Mouse (Mus musculus): ENCODE results near the gene Trit1. TPM values are rescaled to one million over a fixed set of nuclear protein-coding genes. Genes with fewer than 3 reads are reported as not detected.

Gene Trit1
- total RNA-seq (2014; rRNA removed) (16.2 and 19.7 TPM in 2 replicates), polyA plus RNA-seq (2015; fragmentation: Nextera tagmentation; extraction: Ambion mirVana) (17.3 and 18.5 TPM in 2 replicates)

- Histone ChIP-seq H3K36me3 (ENCODE audit: insufficient read depth, low read length) (no peaks in the 10 kb centered on the region), H3K4me2 (ENCODE audit: low read depth, low read length, poor library complexity, severe bottlenecking) (peak within 1 kb of the TSS; percentile 79), H3K4me1 (ENCODE audit: insufficient read depth, low read length) (peaks cover 33% of the 10 kb centered on the region), H3K9ac (replicated peaks; ENCODE audit: low read length, poor library complexity, severe bottlenecking) (peak within 1 kb of the TSS; percentile 95), H3K4me3 (ENCODE audit: low read depth, low read length) (peak within 1 kb of the TSS; percentile 90), H3K27ac (ENCODE audit: low read depth, low read length) (peak within 1 kb of the TSS; percentile 97), H3K27me3 (ENCODE audit: insufficient read depth, low read length) (no peaks in the 10 kb centered on the region), H3K9me3 (ENCODE audit: low read length) (no peaks in the 10 kb centered on the region)
- WGBS = under 1% methylated on average over 34 of the region's 34 CpGs
- ATAC-seq (ENCODE audit: low FRiP score) (peak; percentile 85), DNase-seq (ENCODE audit: low spot score) (peak; percentile 98)
- TF ChIP-seq CTCF (IDR thresholded peaks at IDR 0.05) = no peak
Observed at GRCm38 (mm10) chr4:123016451-123016957, at the start of gene Trit1. Gene Trit1, plus strand, starts transcription at chr4:123016597.

GRCm38 (mm10) chr4:122968106-122968505 is 48.3 kb upstream of the Trit1 start:
- DNase-seq (ENCODE audit: low spot score) (no peak), ATAC-seq (ENCODE audit: low FRiP score) (no peak)
- Histone ChIP-seq H3K4me1 (ENCODE audit: insufficient read depth, low read length) (no peaks in the 10 kb centered on the region), H3K9me3 (ENCODE audit: low read length) (no peaks in the 10 kb centered on the region), H3K9ac (replicated peaks; ENCODE audit: low read length, poor library complexity, severe bottlenecking) (no peak overlapping the region), H3K27me3 (ENCODE audit: insufficient read depth, low read length) (no peaks in the 10 kb centered on the region), H3K4me2 (ENCODE audit: low read depth, low read length, poor library complexity, severe bottlenecking) (no peak overlapping the region), H3K4me3 (ENCODE audit: low read depth, low read length) (no peak overlapping the region), H3K27ac (ENCODE audit: low read depth, low read length) (no peak overlapping the region), H3K36me3 (ENCODE audit: insufficient read depth, low read length) (no peaks in the 10 kb centered on the region)
- 78% methylated on average over 4 of the region's 4 CpGs for WGBS
- TF ChIP-seq CTCF (IDR thresholded peaks at IDR 0.05) = no peak

- H3K9ac ChIP-seq (replicated peaks; ENCODE audit: low read length, poor library complexity, severe bottlenecking) = no peak overlapping the region
- H3K4me1 ChIP-seq (ENCODE audit: insufficient read depth, low read length) = no peaks in the 10 kb centered on the region
- H3K4me3 ChIP-seq (ENCODE audit: low read depth, low read length) = no peak overlapping the region
- no peak for DNase-seq (ENCODE audit: low spot score)
- H3K36me3 ChIP-seq (ENCODE audit: insufficient read depth, low read length) = no peaks in the 10 kb centered on the region
- TF ChIP-seq CTCF (IDR thresholded peaks at IDR 0.05) = no peak
- no peak overlapping the region for H3K27ac ChIP-seq (ENCODE audit: low read depth, low read length)
- H3K9me3 ChIP-seq (ENCODE audit: low read length) = no peaks in the 10 kb centered on the region
- no peaks in the 10 kb centered on the region for H3K27me3 ChIP-seq (ENCODE audit: insufficient read depth, low read length)
- no peak for ATAC-seq (ENCODE audit: low FRiP score)
- WGBS = 85% methylated on average over 4 of the region's 4 CpGs
- no peak overlapping the region for H3K4me2 ChIP-seq (ENCODE audit: low read depth, low read length, poor library complexity, severe bottlenecking)
Observed at GRCm38 (mm10) chr4:122971191-122971590, 45.2 kb upstream of the Trit1 start.

GRCm38 (mm10) chr4:122971646-122972045 is 44.8 kb upstream of the Trit1 start:
- Histone ChIP-seq H3K9ac (replicated peaks; ENCODE audit: low read length, poor library complexity, severe bottlenecking) (no peak overlapping the region), H3K4me1 (ENCODE audit: insufficient read depth, low read length) (no peaks in the 10 kb centered on the region), H3K27me3 (ENCODE audit: insufficient read depth, low read length) (no peaks in the 10 kb centered on the region), H3K4me3 (ENCODE audit: low read depth, low read length) (no peak overlapping the region), H3K27ac (ENCODE audit: low read depth, low read length) (no peak overlapping the region), H3K36me3 (ENCODE audit: insufficient read depth, low read length) (no peaks in the 10 kb centered on the region), H3K9me3 (ENCODE audit: low read length) (no peaks in the 10 kb centered on the region), H3K4me2 (ENCODE audit: low read depth, low read length, poor library complexity, severe bottlenecking) (no peak overlapping the region)
- 86% methylated on average over 4 of the region's 4 CpGs for WGBS
- DNase-seq (ENCODE audit: low spot score) = no peak
- no peak for TF ChIP-seq CTCF (IDR thresholded peaks at IDR 0.05)
- ATAC-seq (ENCODE audit: low FRiP score) = no peak

- no peak overlapping the region for H3K9ac ChIP-seq (replicated peaks; ENCODE audit: low read length, poor library complexity, severe bottlenecking)
- no peak for TF ChIP-seq CTCF (IDR thresholded peaks at IDR 0.05)
Observed at GRCm38 (mm10) chr4:122972056-122972455, 44.3 kb upstream of the Trit1 start.

GRCm38 (mm10) chr4:122974976-122975520 is 41.3 kb upstream of the Trit1 start:
- Histone ChIP-seq H3K4me3 (ENCODE audit: low read depth, low read length) (no peak overlapping the region), H3K4me2 (ENCODE audit: low read depth, low read length, poor library complexity, severe bottlenecking) (no peak overlapping the region), H3K9ac (replicated peaks; ENCODE audit: low read length, poor library complexity, severe bottlenecking) (no peak overlapping the region), H3K27ac (ENCODE audit: low read depth, low read length) (no peak overlapping the region), H3K4me1 (ENCODE audit: insufficient read depth, low read length) (no peaks in the 10 kb centered on the region), H3K9me3 (ENCODE audit: low read length) (no peaks in the 10 kb centered on the region), H3K36me3 (ENCODE audit: insufficient read depth, low read length) (no peaks in the 10 kb centered on the region), H3K27me3 (ENCODE audit: insufficient read depth, low read length) (no peaks in the 10 kb centered on the region)
- WGBS = 90% methylated on average over 5 of the region's 5 CpGs
- DNase-seq (ENCODE audit: low spot score) (no peak), ATAC-seq (ENCODE audit: low FRiP score) (no peak)
- no peak for TF ChIP-seq CTCF (IDR thresholded peaks at IDR 0.05)

More at GRCm38 (mm10) chr4:122972056-122972455, 44.3 kb upstream of the Trit1 start:
- 74% methylated on average over 8 of the region's 8 CpGs for WGBS
- Histone ChIP-seq H3K4me2 (ENCODE audit: low read depth, low read length, poor library complexity, severe bottlenecking) (no peak overlapping the region), H3K9me3 (ENCODE audit: low read length) (no peaks in the 10 kb centered on the region), H3K27ac (ENCODE audit: low read depth, low read length) (no peak overlapping the region), H3K36me3 (ENCODE audit: insufficient read depth, low read length) (no peaks in the 10 kb centered on the region), H3K4me1 (ENCODE audit: insufficient read depth, low read length) (no peaks in the 10 kb centered on the region), H3K4me3 (ENCODE audit: low read depth, low read length) (no peak overlapping the region), H3K27me3 (ENCODE audit: insufficient read depth, low read length) (no peaks in the 10 kb centered on the region)
- DNase-seq (ENCODE audit: low spot score) (peak; percentile 27), ATAC-seq (ENCODE audit: low FRiP score) (no peak)
